26 mouse cellular contexts compared by ENCODE assay signal in genomic region chr7:46751490-46751889, GRCm38 (mm10). TPM values are rescaled to one million over a fixed set of nuclear protein-coding genes. Genes with fewer than 3 reads are reported as not detected.
A peak's percentile ranks its signal among the peaks of the same experiment; 100 is the strongest.
DNase-seq lines count a peak whose midpoint lies in the region; ATAC-seq and TF ChIP-seq lines count a peak whose summit lies in the region.
"Had no signal": no experiment of that assay in that cellular context is flagged by ENCODE, and none has a peak within 500 bp of the region (broad histone marks: within the 10 kb centered on the region; RNA-seq: fewer than 3 reads in every experiment).

TSS of gene Saa2 (plus strand) at chr7:46751790.

- H3K27ac ChIP-seq in kidney, embryonic 14.5 days (ENCODE audit: low read depth, low read length): no peak within 1 kb of the TSS
- no peak within 1 kb of the TSS for H3K27ac ChIP-seq in liver, adult 2 months (replicated peaks; ENCODE audit: insufficient read depth, low read depth, low read length)
- H3K27ac ChIP-seq in liver, embryonic 11.5 days (ENCODE audit: low read depth, low read length): no peak within 1 kb of the TSS

- H3K4me2 ChIP-seq in kidney, embryonic 14.5 days (replicated peaks; ENCODE audit: low read depth, low read length): no peak within 1 kb of the TSS
- H3K4me2 ChIP-seq in liver, embryonic 11.5 days: no peak within 1 kb of the TSS

- H3K79me2 ChIP-seq in liver, adult 2 months (ENCODE audit: control insufficient read depth, insufficient read depth, low read length): no peaks in the 10 kb centered on the region

- H3K27me3 ChIP-seq in kidney, embryonic 14.5 days (ENCODE audit: control insufficient read depth, insufficient read depth, low read length): no peaks in the 10 kb centered on the region
- no peaks in the 10 kb centered on the region for H3K27me3 ChIP-seq in liver, adult 2 months (ENCODE audit: control insufficient read depth, insufficient read depth, low read length)
- H3K27me3 ChIP-seq in liver, embryonic 11.5 days (replicated peaks; ENCODE audit: control insufficient read depth, insufficient read depth, low read length): no peaks in the 10 kb centered on the region
- H3K27me3 ChIP-seq: CH12.LX, Patski had no signal

- no peak for TF ChIP-seq POLR2A in liver, adult 2 months (IDR thresholded peaks at IDR 0.05; ENCODE audit: extremely low read depth, insufficient read depth, low read length)

- no peaks in the 10 kb centered on the region for H3K9me3 ChIP-seq in kidney, embryonic 14.5 days (ENCODE audit: control insufficient read depth, low read length)
- H3K9me3 ChIP-seq in liver, embryonic 11.5 days (ENCODE audit: control insufficient read depth, low read length): no peaks in the 10 kb centered on the region
- H3K9me3 ChIP-seq: G1E had no signal

- H3K36me3 ChIP-seq in kidney, embryonic 14.5 days (ENCODE audit: control insufficient read depth, insufficient read depth, low read length): no peaks in the 10 kb centered on the region
- no peaks in the 10 kb centered on the region for H3K36me3 ChIP-seq in liver, adult 2 months (ENCODE audit: control insufficient read depth, insufficient read depth, low read length)
- H3K36me3 ChIP-seq in liver, embryonic 11.5 days (ENCODE audit: control insufficient read depth, insufficient read depth, low read length): no peaks in the 10 kb centered on the region
- H3K36me3 ChIP-seq: G1E had no signal

- no peak within 1 kb of the TSS for H3K9ac ChIP-seq in kidney, embryonic 14.5 days (ENCODE audit: low read depth, low read length)
- peak within 1 kb of the TSS; percentile 57; the same call in 1 of the 2 replicates for H3K9ac ChIP-seq in liver, adult 2 months (ENCODE audit: low read depth, low read length)
- no peak within 1 kb of the TSS for H3K9ac ChIP-seq in liver, embryonic 11.5 days (ENCODE audit: low read depth, low read length)

- 62% methylated on average over 3 of the region's 3 CpGs for WGBS in kidney, embryonic 14.5 days
- WGBS in liver, adult 2 months: 19% methylated on average over 3 of the region's 3 CpGs
- 63% methylated on average over 3 of the region's 3 CpGs for WGBS in liver, embryonic 11.5 days
- WGBS in large intestine, adult 2 months: 56% methylated on average over 3 of the region's 3 CpGs

- peak; percentile 36; the same call in 1 of the 2 replicates for ATAC-seq in kidney, embryonic 14.5 days (ENCODE audit: low FRiP score, low TSS enrichment)
- ATAC-seq in liver, embryonic 11.5 days (replicated peaks; ENCODE audit: low FRiP score): no peak
- ATAC-seq: activated CD4-positive, CD25-positive, alpha-beta regulatory T cell, adult 4 months; CD4-positive, CD25-positive, alpha-beta regulatory T cell, adult 4 months; Patski had no signal

- H3K4me1 ChIP-seq in kidney, embryonic 14.5 days (ENCODE audit: control insufficient read depth, insufficient read depth, low read length): no peaks in the 10 kb centered on the region
- H3K4me1 ChIP-seq in liver, adult 2 months (ENCODE audit: control insufficient read depth, insufficient read depth, low read length): peaks cover 9% of the 10 kb centered on the region
- no peaks in the 10 kb centered on the region for H3K4me1 ChIP-seq in liver, embryonic 11.5 days (replicated peaks; ENCODE audit: control insufficient read depth, insufficient read depth, low read length)

- no peak within 1 kb of the TSS for H3K4me3 ChIP-seq in kidney, embryonic 14.5 days (ENCODE audit: low read length)
- no peak within 1 kb of the TSS for H3K4me3 ChIP-seq in liver, adult 2 months (ENCODE audit: insufficient read depth, low read depth, low read length)
- H3K4me3 ChIP-seq in liver, embryonic 11.5 days (ENCODE audit: low read depth, low read length): no peak within 1 kb of the TSS

- TF ChIP-seq CTCF in liver, adult 2 months (IDR thresholded peaks at IDR 0.05; ENCODE audit: low read depth, low read length): no peak

- no peak for DNase-seq in kidney, adult 8-10 months
- DNase-seq in liver, adult 2 months (ENCODE audit: extremely low read depth, low read depth, low spot score): peak; percentile 45
- DNase-seq in liver, embryonic 11.5 days (ENCODE audit: low spot score): no peak
- DNase-seq in large intestine, adult 2 months (ENCODE audit: low read depth, low spot score): no peak
- no peak for DNase-seq in spleen, postnatal 10 days (ENCODE audit: low spot score in 2 of 2)
- DNase-seq: adrenal gland, adult 2 months; adrenal gland, adult 8-10 months; adrenal gland, postnatal 10 days; adrenal gland, postnatal 14 days; adrenal gland, postnatal 25 days; adrenal gland, postnatal 36 days; B cell, adult 2 months; cerebellum, adult 11 months; cerebellum, adult 11-12 months; cerebellum, adult 18-20 months had no signal

RNA-seq across cellular contexts. Expression of gene Saa2, which starts in this region (rescaled TPM):
- polyA plus RNA-seq in kidney, embryonic 14.5 days (2014; fragmentation: Nextera tagmentation; extraction: Ambion mirVana): 0.74 TPM in 1 of 2 replicates, not detected in the other
- total RNA-seq in liver, adult 2 months (2014; rRNA removed): 16.0 and 25.5 TPM in 2 replicates
- polyA plus RNA-seq in liver, adult 2 months (2012; rRNA removed): 12.5 and 13.3 TPM in 2 replicates
- 1.2 TPM in 1 of 2 replicates, not detected in the other for polyA plus RNA-seq in liver, embryonic 11.5 days (2014; fragmentation: Nextera tagmentation; extraction: Ambion mirVana)
- 0.34 and 13.7 TPM in 2 replicates for polyA plus RNA-seq in large intestine, adult 2 months (2012; rRNA removed)
- total RNA-seq: adrenal gland, adult 18-20 months; adrenal gland, adult 2 months; adrenal gland, adult 8-10 months; adrenal gland, postnatal 10 days; adrenal gland, postnatal 25 days; adrenal gland, postnatal 4 days; CH12.LX; ES-E14; G1E; MEL had no signal
- polyA plus RNA-seq: adrenal gland, adult 2 months; brain, embryonic 14.5 days; CD4-positive, CD25-positive, alpha-beta regulatory T cell, adult 4 months; G1E had no signal

Comparison
In these comparisons a context has a peak if more than half of its experiments do, and no peak if none do; other contexts are left out.
1. Peak in ATAC-seq in kidney, embryonic 14.5 days; RNA of the gene not detected or under 1 TPM.